Mouse (Mus musculus): ENCODE measurements around the gene Spc24. TPM values are rescaled to one million over a fixed set of nuclear protein-coding genes. Genes with fewer than 3 reads are reported as not detected.
A peak's percentile ranks its signal among the peaks of the same experiment; 100 is the strongest.

Gene Spc24
- polyA plus RNA-seq, 1 experiment, result 22.6 TPM

DNA sequence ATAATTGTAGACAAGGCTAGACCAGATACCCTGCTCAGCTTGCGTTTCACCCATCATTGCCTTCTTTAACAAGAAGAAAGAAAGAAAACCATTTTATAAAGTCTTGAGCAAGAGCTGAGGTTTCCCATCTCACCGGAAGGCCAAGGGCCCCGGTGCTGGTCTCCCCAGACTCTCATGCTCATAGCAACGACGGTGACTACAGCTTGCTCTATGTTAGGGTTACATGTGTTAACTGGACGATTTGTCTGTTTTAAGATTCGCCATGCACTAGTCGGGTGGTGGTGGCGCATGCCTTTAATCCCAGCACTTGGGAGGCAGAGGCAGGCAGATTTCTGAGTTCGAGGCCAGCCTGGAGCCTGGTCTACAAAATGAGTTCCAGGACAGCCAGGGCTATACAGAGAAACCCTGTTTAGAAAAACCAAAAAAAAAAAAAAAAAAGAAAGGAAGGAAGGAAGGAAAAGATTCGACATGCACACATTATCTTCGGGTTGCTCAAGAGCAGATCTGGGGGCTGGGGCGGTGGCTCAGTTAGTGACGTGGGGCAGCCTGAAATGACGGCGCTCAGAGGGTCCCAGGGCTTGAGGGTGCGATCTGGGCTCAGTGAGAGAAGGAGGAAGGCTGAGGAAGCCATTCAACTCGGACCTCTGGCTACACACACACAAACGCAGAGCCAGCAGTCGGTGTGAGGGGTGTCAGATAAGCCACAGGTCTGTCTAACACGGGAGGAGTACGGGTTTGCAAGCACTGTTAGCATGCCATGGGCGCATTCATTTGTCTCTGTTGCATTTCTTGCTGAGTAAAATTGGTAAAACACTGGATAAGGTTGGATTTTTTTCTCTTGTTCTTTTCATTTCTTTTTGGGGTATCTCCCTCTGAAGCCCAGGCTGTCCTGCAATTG is 34.6 kb downstream of the Spc24 start:
- H3K4me3 ChIP-seq (ENCODE audit: low read depth, low read length), result peak overlapping the region; percentile 87
- peak overlapping the region; percentile 41 for H3K27ac ChIP-seq (ENCODE audit: insufficient read depth, low read depth, low read length)
- H3K36me3 ChIP-seq (ENCODE audit: control insufficient read depth, insufficient read depth, low read length), result no peaks in the 10 kb centered on the region
- H3K4me1 ChIP-seq (ENCODE audit: control insufficient read depth, insufficient read depth, insufficient read length, low read length), result peaks cover 25% of the 10 kb centered on the region
- WGBS, result 40% methylated on average over 23 of the region's 23 CpGs
- no peaks in the 10 kb centered on the region for H3K27me3 ChIP-seq (ENCODE audit: control insufficient read depth, insufficient read depth, low read length)
- TF ChIP-seq CTCF (IDR thresholded peaks at IDR 0.05; ENCODE audit: extremely low read depth, insufficient read length, insufficient replicate concordance, low read depth, low read length) (no peak), POLR2A (IDR thresholded peaks at IDR 0.05; ENCODE audit: low read depth, low read length) (no peak)

DNA sequence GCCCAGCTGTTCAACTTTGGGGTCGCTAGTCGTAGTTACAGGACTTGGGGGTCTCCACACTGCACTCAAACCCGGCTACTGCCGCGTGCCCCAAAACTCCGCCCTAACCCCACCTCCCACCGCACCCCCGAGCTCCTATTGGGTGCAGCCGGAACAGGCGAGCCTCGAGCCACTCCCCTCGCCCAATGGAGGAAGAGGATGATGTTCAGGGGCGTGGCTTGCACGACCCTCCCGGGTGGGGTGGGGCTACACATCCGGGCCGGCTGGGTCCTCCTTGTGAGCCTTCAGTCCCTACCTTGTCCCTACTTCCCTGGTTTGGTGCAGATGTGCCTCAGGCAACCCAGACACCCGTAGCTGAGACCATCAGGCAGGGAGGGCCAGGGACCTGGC is 36.0 kb downstream of the Spc24 start:
- Histone ChIP-seq H3K27me3 (ENCODE audit: control insufficient read depth, insufficient read depth, low read length) (no peaks in the 10 kb centered on the region), H3K4me1 (ENCODE audit: control insufficient read depth, insufficient read depth, insufficient read length, low read length) (peaks cover 30% of the 10 kb centered on the region), H3K36me3 (ENCODE audit: control insufficient read depth, insufficient read depth, low read length) (no peaks in the 10 kb centered on the region), H3K4me3 (ENCODE audit: low read depth, low read length) (peak overlapping the region; percentile 87), H3K27ac (ENCODE audit: insufficient read depth, low read depth, low read length) (peak overlapping the region; percentile 94)
- WGBS, result under 1% methylated on average over 18 of the region's 18 CpGs
- TF ChIP-seq POLR2A (IDR thresholded peaks at IDR 0.05; ENCODE audit: low read depth, low read length) (peak; percentile 69; the same call in 1 of the 2 replicates), CTCF (IDR thresholded peaks at IDR 0.05; ENCODE audit: extremely low read depth, insufficient read length, insufficient replicate concordance, low read depth, low read length) (no peak)

DNA sequence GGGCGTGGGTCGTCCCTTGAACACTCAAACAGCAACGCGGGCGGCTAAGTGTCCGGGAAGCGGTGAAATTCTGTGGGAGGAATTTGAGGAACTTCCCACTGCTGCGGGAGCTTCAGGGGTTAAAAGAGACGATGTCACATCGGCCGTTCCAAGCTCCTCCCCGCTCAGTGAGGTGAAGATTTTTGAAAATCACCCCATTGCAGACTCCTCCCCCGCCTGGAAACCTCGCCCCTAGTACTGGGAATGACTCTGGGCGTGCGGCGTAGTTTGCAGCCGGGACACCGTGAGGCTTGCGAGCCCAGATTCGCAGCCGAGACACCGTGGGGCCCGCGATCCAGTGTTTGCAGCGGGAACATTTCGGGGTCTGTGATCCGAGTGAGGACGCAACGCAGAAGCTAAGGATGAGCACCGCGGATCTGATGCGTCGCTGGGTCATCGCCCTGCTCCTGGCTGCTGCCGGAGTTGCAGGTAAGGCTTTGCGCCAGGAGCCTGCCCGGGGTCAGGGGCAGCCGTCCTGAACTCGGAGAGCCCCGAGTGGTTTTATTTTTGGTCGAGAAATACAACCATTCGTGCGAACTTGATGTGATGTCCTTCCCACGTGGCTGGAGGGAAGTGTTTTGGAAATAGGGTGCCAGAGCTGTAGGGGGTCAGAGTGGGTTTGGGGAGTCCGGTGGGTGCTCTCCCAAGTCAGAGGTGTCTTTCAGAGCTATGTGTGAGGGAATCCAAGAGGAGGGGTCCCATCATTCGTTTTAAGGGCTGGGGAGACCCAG is 36.5 kb downstream of the Spc24 start, which contains the start of gene Ldlr:
Ldlr (plus strand) TSS at position 107 of the 770 bp plus-strand sequence.
- Histone ChIP-seq H3K27ac (ENCODE audit: insufficient read depth, low read depth, low read length) (peak within 1 kb of the TSS; percentile 94), H3K27me3 (ENCODE audit: control insufficient read depth, insufficient read depth, low read length) (no peaks in the 10 kb centered on the region), H3K4me3 (ENCODE audit: low read depth, low read length) (peak within 1 kb of the TSS; percentile 87), H3K36me3 (ENCODE audit: control insufficient read depth, insufficient read depth, low read length) (no peaks in the 10 kb centered on the region), H3K4me1 (ENCODE audit: control insufficient read depth, insufficient read depth, insufficient read length, low read length) (peaks cover 29% of the 10 kb centered on the region)
- under 1% methylated on average over 47 of the region's 47 CpGs for WGBS
- TF ChIP-seq POLR2A (IDR thresholded peaks at IDR 0.05; ENCODE audit: low read depth, low read length), result peak; percentile 94
- no peak for TF ChIP-seq CTCF (IDR thresholded peaks at IDR 0.05; ENCODE audit: extremely low read depth, insufficient read length, insufficient replicate concordance, low read depth, low read length)

DNA sequence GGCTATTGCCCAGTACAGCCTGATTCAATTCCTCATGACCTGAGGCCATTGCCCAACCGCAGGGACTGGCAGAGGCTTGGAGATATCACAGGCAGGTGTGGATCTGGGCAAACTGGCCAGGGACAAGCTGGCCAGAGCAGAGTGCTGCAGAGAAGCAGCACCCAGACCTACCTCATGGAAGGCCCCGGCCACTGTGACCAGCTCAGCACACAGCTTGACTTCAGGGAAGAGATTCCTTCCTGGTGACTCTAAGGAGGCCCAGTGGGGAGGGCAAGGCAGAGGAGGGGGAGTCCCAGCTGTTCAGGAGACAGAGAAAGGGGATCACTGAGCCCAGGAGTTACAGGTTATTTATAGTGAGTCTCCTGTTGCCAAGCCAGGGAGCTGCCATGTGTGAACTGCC is 39.1 kb downstream of the Spc24 start:
- Histone ChIP-seq H3K27ac (ENCODE audit: insufficient read depth, low read depth, low read length) (no peak overlapping the region), H3K4me1 (ENCODE audit: control insufficient read depth, insufficient read depth, insufficient read length, low read length) (peaks cover 22% of the 10 kb centered on the region), H3K36me3 (ENCODE audit: control insufficient read depth, insufficient read depth, low read length) (no peaks in the 10 kb centered on the region), H3K4me3 (ENCODE audit: low read depth, low read length) (no peak overlapping the region), H3K27me3 (ENCODE audit: control insufficient read depth, insufficient read depth, low read length) (no peaks in the 10 kb centered on the region)
- TF ChIP-seq CTCF (IDR thresholded peaks at IDR 0.05; ENCODE audit: extremely low read depth, insufficient read length, insufficient replicate concordance, low read depth, low read length) (no peak), POLR2A (IDR thresholded peaks at IDR 0.05; ENCODE audit: low read depth, low read length) (no peak)
- 71% methylated on average over 2 of the region's 2 CpGs for WGBS

DNA sequence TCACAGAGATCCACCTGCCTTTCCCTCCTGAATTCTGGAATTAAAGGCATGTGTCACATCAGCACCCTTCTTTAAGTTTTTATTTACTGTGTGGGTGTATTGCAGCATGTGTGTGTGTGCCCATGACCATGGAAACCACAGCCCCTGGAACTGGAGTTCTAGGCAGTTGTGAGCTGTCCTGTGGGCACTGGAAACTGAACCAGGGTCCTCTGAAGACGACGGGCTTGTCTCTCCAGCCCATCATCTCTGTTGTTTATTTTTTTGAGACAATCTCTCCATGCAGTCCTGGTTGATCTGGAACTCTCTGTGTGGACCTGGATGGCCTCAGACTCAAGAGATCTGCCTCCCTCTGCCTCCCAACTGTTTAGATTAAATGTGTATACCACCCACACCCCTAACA is 43.1 kb downstream of the Spc24 start:
- TF ChIP-seq POLR2A (IDR thresholded peaks at IDR 0.05; ENCODE audit: low read depth, low read length) (no peak), CTCF (IDR thresholded peaks at IDR 0.05; ENCODE audit: extremely low read depth, insufficient read length, insufficient replicate concordance, low read depth, low read length) (no peak)
- H3K27me3 ChIP-seq (ENCODE audit: control insufficient read depth, insufficient read depth, low read length), result no peaks in the 10 kb centered on the region
- no peak overlapping the region for H3K4me3 ChIP-seq (ENCODE audit: low read depth, low read length)
- H3K4me1 ChIP-seq (ENCODE audit: control insufficient read depth, insufficient read depth, insufficient read length, low read length), result peaks cover 17% of the 10 kb centered on the region
- 88% methylated on average over 2 of the region's 2 CpGs for WGBS
- no peak overlapping the region for H3K27ac ChIP-seq (ENCODE audit: insufficient read depth, low read depth, low read length)
- H3K36me3 ChIP-seq (ENCODE audit: control insufficient read depth, insufficient read depth, low read length), result no peaks in the 10 kb centered on the region

DNA sequence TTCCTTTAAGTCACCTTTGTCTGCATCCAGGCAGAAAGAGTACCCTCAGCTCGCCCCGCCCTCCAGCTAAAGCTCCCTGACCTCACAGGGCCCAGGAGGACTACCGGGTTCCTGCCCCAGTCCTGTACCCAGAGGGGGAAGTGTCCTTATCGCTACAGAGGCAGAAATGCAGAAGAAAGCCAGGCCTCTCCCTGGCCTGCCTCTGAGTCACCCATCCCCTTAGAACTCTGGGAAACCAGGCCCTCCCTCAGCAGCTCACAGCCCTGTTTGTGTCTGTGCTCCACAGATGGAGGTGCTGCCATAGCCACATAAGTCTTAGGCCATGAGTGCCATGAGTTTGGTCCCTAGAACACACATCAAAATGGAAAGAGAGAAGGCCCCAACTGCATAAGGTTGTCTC is 44.8 kb downstream of the Spc24 start:
- Histone ChIP-seq H3K27ac (ENCODE audit: insufficient read depth, low read depth, low read length) (no peak overlapping the region), H3K4me1 (ENCODE audit: control insufficient read depth, insufficient read depth, insufficient read length, low read length) (peaks cover 13% of the 10 kb centered on the region), H3K4me3 (ENCODE audit: low read depth, low read length) (no peak overlapping the region), H3K27me3 (ENCODE audit: control insufficient read depth, insufficient read depth, low read length) (no peaks in the 10 kb centered on the region), H3K36me3 (ENCODE audit: control insufficient read depth, insufficient read depth, low read length) (no peaks in the 10 kb centered on the region)
- TF ChIP-seq CTCF (IDR thresholded peaks at IDR 0.05; ENCODE audit: extremely low read depth, insufficient read length, insufficient replicate concordance, low read depth, low read length), result no peak
- no peak for TF ChIP-seq POLR2A (IDR thresholded peaks at IDR 0.05; ENCODE audit: low read depth, low read length)
- 20% methylated on average over 4 of the region's 4 CpGs for WGBS

DNA sequence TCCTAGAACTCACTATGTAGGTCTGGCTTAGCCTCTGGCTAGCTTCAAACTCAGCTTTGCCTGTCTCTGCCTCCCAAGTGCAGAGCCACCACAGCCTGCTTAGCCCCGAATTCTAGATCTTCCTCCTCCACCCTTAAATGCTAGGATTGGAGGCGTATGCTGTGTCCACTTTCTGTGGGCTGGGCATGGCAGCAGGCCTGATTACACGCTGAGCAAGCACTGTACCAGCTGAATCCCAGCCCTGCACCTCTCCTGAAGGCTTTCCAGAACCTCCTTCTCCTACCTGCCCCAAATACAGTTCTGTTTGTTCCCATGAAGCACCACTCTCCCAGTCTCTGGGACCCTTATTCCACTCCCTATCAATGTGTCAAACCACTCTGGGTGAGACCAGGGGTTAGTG is 50.8 kb downstream of the Spc24 start:
- WGBS, result 91% methylated on average over 3 of the region's 3 CpGs
- Histone ChIP-seq H3K4me3 (ENCODE audit: low read depth, low read length) (no peak overlapping the region), H3K27me3 (ENCODE audit: control insufficient read depth, insufficient read depth, low read length) (no peaks in the 10 kb centered on the region), H3K27ac (ENCODE audit: insufficient read depth, low read depth, low read length) (no peak overlapping the region), H3K36me3 (ENCODE audit: control insufficient read depth, insufficient read depth, low read length) (peaks cover 7% of the 10 kb centered on the region), H3K4me1 (ENCODE audit: control insufficient read depth, insufficient read depth, insufficient read length, low read length) (no peaks in the 10 kb centered on the region; the same call in 1 of the 2 replicates)
- TF ChIP-seq POLR2A (IDR thresholded peaks at IDR 0.05; ENCODE audit: low read depth, low read length) (no peak), CTCF (IDR thresholded peaks at IDR 0.05; ENCODE audit: extremely low read depth, insufficient read length, insufficient replicate concordance, low read depth, low read length) (no peak)
